Mouse (Mus musculus) liver, embryonic 14.5 days (tissue): ENCODE data around the gene Ube2f. TPM values are rescaled to one million over a fixed set of nuclear protein-coding genes. Genes with fewer than 3 reads are reported as not detected.

Source experiments
- ATAC-seq: fragments of 200-750 bp; cut with Nextera tagmentation; 2 replicates; pipeline ENCODE4 v1.8.0; 2017; ENCODE audit warnings: moderate number of reproducible peaks, mild to moderate bottlenecking, moderate library complexity; ENCODE audit not compliant: insufficient read depth
- DNase-seq, 3 experiments: peaks; one replicate each; pipeline ENCODE4 v3.0.0-alpha.2; 2012 to 2013; ENCODE audit warnings: low read depth in 3 of 3, low spot score in 3 of 3
- H3K27ac ChIP-seq: fragments of 300-500 bp; sonication (generic); 2 replicates; pipeline ENCODE4 v1.5.1; 2014; ENCODE audit warnings: moderate library complexity, mild to moderate bottlenecking, control low read depth, inconsistent platforms
- H3K27me3 ChIP-seq: fragments of 300-500 bp; sonication (generic); 2 replicates; pipeline ENCODE4 v1.6.1; 2014; ENCODE audit warnings: mild to moderate bottlenecking, low read length, moderate library complexity; ENCODE audit not compliant: control insufficient read depth, insufficient read depth
- H3K36me3 ChIP-seq: fragments of 300-500 bp; sonication (generic); replicated peaks from 2 replicates; pipeline ENCODE4 v1.6.1; 2014; ENCODE audit warnings: low read depth; ENCODE audit not compliant: control insufficient read depth, insufficient read depth
- H3K4me1 ChIP-seq, 2 experiments: fragments of 200-500 bp in 1 of 2; fragments of 300-500 bp in 1 of 2; sonication (generic) in 1 of 2; replicated peaks; 2 replicates each; pipeline ENCODE4 v1.6.1; 2012 to 2014; ENCODE audit warnings: antibody characterized with exemption in 1 of 2, inconsistent platforms in 1 of 2, low read length in 1 of 2; ENCODE audit not compliant: control insufficient read depth in 2 of 2, insufficient read depth in 2 of 2
- H3K4me2 ChIP-seq: fragments of 300-500 bp; sonication (generic); 2 replicates; pipeline ENCODE4 v1.6.1; 2014; ENCODE audit warnings: low read depth, mild to moderate bottlenecking, control low read depth, moderate library complexity
- H3K4me3 ChIP-seq, 2 experiments: fragments of 200-500 bp in 1 of 2; fragments of 300-500 bp in 1 of 2; sonication (generic) in 1 of 2; 2 replicates each; pipeline ENCODE4 v1.5.1; 2012 to 2014; ENCODE audit warnings: low read depth in 2 of 2, low read length in 2 of 2, mild to moderate bottlenecking in 2 of 2, control low read depth in 1 of 2, inconsistent platforms in 1 of 2, moderate library complexity in 1 of 2; ENCODE audit not compliant: insufficient read depth in 1 of 2
- H3K9ac ChIP-seq: fragments of 300-500 bp; sonication (generic); replicated peaks from 2 replicates; pipeline ENCODE4 v1.6.1; 2014; ENCODE audit warnings: mild to moderate bottlenecking, control low read depth, moderate library complexity
- H3K9me3 ChIP-seq: fragments of 300-500 bp; sonication (generic); 2 replicates; pipeline ENCODE4 v1.6.1; 2016; ENCODE audit warnings: low read length, mixed read lengths; ENCODE audit not compliant: control insufficient read depth
- CTCF ChIP-seq: IDR thresholded peaks from 2 replicates; pipeline ENCODE4 v1.5.1; 2016; ENCODE audit warnings: antibody characterized with exemption, low read depth, control low read depth
- EP300 ChIP-seq: IDR thresholded peaks from 2 replicates; pipeline ENCODE4 v1.6.1; 2016; ENCODE audit warnings: antibody characterized with exemption, low read depth
- WGBS: fragments of 180-500 bp; shearing (Covaris S2); extraction: QIAGEN DNeasy Blood & Tissue Kit; methylation state at CpG from one replicate; pipeline ENCODE4 v1.1.7; 2014; ENCODE audit not compliant: insufficient replicate concordance; 5-methylcytosine and 5-hydroxymethylcytosine counted together
- polyA plus RNA-seq, 2 experiments: library from polyadenylated mRNA; depleted of rRNA in 1 of 2; stranded (reverse) in 1 of 2; unstranded in 1 of 2; fragments of >200 nt; fragmentation: Nextera tagmentation in 1 of 2; extraction: Ambion mirVana in 1 of 2; gene quantifications; 2 replicates each; pipeline versions ENCODE4 v1.2.1 to v1.2.3; 2012 to 2014

Gene Ube2f
- polyA plus RNA-seq, 2 experiments, result 41.1 to 58.3 TPM

- no peak for DNase-seq
- H3K36me3 ChIP-seq, result peaks cover 16% of the 10 kb centered on the region
- no peak for TF ChIP-seq CTCF
Observed at GRCm38 (mm10) chr1:91289375-91289774, 39.3 kb downstream of the Ube2f start.

GRCm38 (mm10) chr1:91292101-91292825, 42.2 kb downstream of the Ube2f start:
- Histone ChIP-seq H3K36me3 (peaks cover 2% of the 10 kb centered on the region; the same call in 1 of the 2 replicates), H3K4me1 (no peaks in the 10 kb centered on the region), H3K9ac (no peak overlapping the region), H3K4me3 (no peak overlapping the region), H3K27ac (no peak overlapping the region), H3K27me3 (no peaks in the 10 kb centered on the region), H3K4me2 (no peak overlapping the region), H3K9me3 (no peaks in the 10 kb centered on the region)
- DNase-seq (no peak), ATAC-seq (no peak)
- WGBS, result 85% methylated on average over 11 of the region's 11 CpGs
- TF ChIP-seq EP300 (no peak), CTCF (no peak)

More at GRCm38 (mm10) chr1:91289375-91289774, 39.3 kb downstream of the Ube2f start:
- no peaks in the 10 kb centered on the region for H3K27me3 ChIP-seq
- no peak overlapping the region for H3K27ac ChIP-seq
- H3K4me3 ChIP-seq, result no peak overlapping the region
- H3K9me3 ChIP-seq, result no peaks in the 10 kb centered on the region
- no peaks in the 10 kb centered on the region for H3K4me1 ChIP-seq
- no peak for ATAC-seq
- no peak overlapping the region for H3K4me2 ChIP-seq
- H3K9ac ChIP-seq, result no peak overlapping the region
- 81% methylated on average over 1 of the region's 1 CpGs for WGBS

DNA sequence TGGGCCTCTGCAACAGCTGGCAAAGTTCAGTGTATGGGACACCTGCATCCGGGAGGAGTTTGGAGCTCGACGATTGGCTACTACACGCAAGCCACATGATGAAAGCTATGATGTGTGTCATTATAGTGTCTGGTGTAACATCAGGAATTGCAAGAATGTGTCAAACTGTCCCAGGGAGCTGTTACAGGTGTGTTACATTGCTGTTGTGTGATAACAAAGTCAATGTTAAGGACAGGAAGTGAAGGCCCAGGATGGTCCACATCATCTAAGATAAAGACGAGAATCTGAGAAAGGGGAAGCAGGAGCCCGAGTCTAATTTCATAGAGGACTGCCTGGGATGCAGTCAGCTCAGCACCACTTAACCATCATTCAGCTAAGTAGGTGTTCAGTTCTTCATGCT, 45.4 kb downstream of the Ube2f start:
- DNase-seq, result no peak
- no peak overlapping the region for H3K4me3 ChIP-seq
- peaks cover 16 to 19% of the 10 kb centered on the region in 2 experiments for H3K4me1 ChIP-seq
- H3K27me3 ChIP-seq, result no peaks in the 10 kb centered on the region
- ATAC-seq, result no peak
- H3K9me3 ChIP-seq, result no peaks in the 10 kb centered on the region
- no peak overlapping the region for H3K4me2 ChIP-seq
- H3K9ac ChIP-seq, result no peak overlapping the region
- 62% methylated on average over 6 of the region's 6 CpGs for WGBS
- TF ChIP-seq CTCF, result no peak
- TF ChIP-seq EP300, result no peak
- no peaks in the 10 kb centered on the region for H3K36me3 ChIP-seq
- H3K27ac ChIP-seq, result no peak overlapping the region

GRCm38 (mm10) chr1:91297799-91298744, 48.0 kb downstream of the Ube2f start, which contains the start of gene Scly:
Gene Scly, plus strand, starts transcription at chr1:91298338.
- no peaks in the 10 kb centered on the region for H3K27me3 ChIP-seq
- peaks cover 4% of the 10 kb centered on the region for H3K36me3 ChIP-seq
- WGBS, result under 1% methylated on average over 63 of the region's 65 CpGs
- peak within 1 kb of the TSS; percentile 54 for H3K27ac ChIP-seq
- H3K4me1 ChIP-seq, result peaks cover 19 to 34% of the 10 kb centered on the region in 2 experiments
- peak within 1 kb of the TSS; percentile 76 for H3K9ac ChIP-seq
- peak; percentile 91 to 96 (median 94) for DNase-seq
- ATAC-seq, result peak; percentile 100
- no peak for TF ChIP-seq EP300
- TF ChIP-seq CTCF, result peak; percentile 57
- peak within 1 kb of the TSS; percentile 81 to 89 for H3K4me3 ChIP-seq
- H3K4me2 ChIP-seq, result peak within 1 kb of the TSS; percentile 97
- H3K9me3 ChIP-seq, result no peaks in the 10 kb centered on the region
